Mouse (Mus musculus) E14TG2a.4 (cell line): ENCODE measurements around the gene Ehd3.

Experiments
- CTCF ChIP-seq: conservative IDR thresholded peaks from 2 replicates; pipeline ENCODE4 v1.5.1; 2014; ENCODE audit warnings: low read length
- NANOG ChIP-seq: IDR thresholded peaks from 2 replicates; pipeline ENCODE4 v1.6.1; 2014; ENCODE audit warnings: borderline replicate concordance, low read length, mixed read lengths
- POU5F1 ChIP-seq: IDR thresholded peaks from 2 replicates; pipeline ENCODE4 v1.6.1; 2014; ENCODE audit warnings: low read length, borderline replicate concordance

- TF ChIP-seq CTCF (no peak), NANOG (no peak), POU5F1 (no peak)
Measured at GRCm38 (mm10) chr17:73813031-73813660, 9.2 kb downstream of the Ehd3 start.
